Mouse (Mus musculus) hindbrain, embryonic 13.5 days (tissue): ENCODE measurements around the gene Marc2. TPM values are rescaled to one million over a fixed set of nuclear protein-coding genes. Genes with fewer than 3 reads are reported as not detected.

Experiments
- ATAC-seq: fragments of 200-750 bp; cut with Nextera tagmentation; 2 replicates; pipeline ENCODE4 v1.8.0; 2017; ENCODE audit warnings: moderate TSS enrichment; ENCODE audit not compliant: low FRiP score
- H3K27ac ChIP-seq: fragments of 300-500 bp; sonication (generic); 2 replicates; pipeline ENCODE4 v1.5.1; 2015; ENCODE audit warnings: inconsistent platforms, mild to moderate bottlenecking, moderate library complexity
- H3K27me3 ChIP-seq: fragments of 300-500 bp; sonication (generic); 2 replicates; pipeline ENCODE4 v1.6.1; 2015; ENCODE audit warnings: mild to moderate bottlenecking, inconsistent platforms
- H3K36me3 ChIP-seq: fragments of 300-500 bp; sonication (generic); 2 replicates; pipeline ENCODE4 v1.6.1; 2015; ENCODE audit warnings: mild to moderate bottlenecking, inconsistent platforms
- H3K4me1 ChIP-seq: fragments of 300-500 bp; sonication (generic); replicated peaks from 2 replicates; pipeline ENCODE4 v1.6.1; 2015; ENCODE audit warnings: inconsistent platforms
- H3K4me2 ChIP-seq: fragments of 300-500 bp; sonication (generic); 2 replicates; pipeline ENCODE4 v1.6.1; 2015; ENCODE audit warnings: inconsistent platforms, mild to moderate bottlenecking, moderate library complexity
- H3K4me3 ChIP-seq: fragments of 300-500 bp; sonication (generic); 2 replicates; pipeline ENCODE4 v1.5.1; 2015; ENCODE audit warnings: mild to moderate bottlenecking, inconsistent platforms
- H3K9ac ChIP-seq: fragments of 300-500 bp; sonication (generic); 2 replicates; pipeline ENCODE4 v1.6.1; 2015; ENCODE audit warnings: mild to moderate bottlenecking, inconsistent platforms
- H3K9me3 ChIP-seq: fragments of 300-500 bp; sonication (generic); 2 replicates; pipeline ENCODE4 v1.6.1; 2016; ENCODE audit warnings: inconsistent platforms
- WGBS: fragments of 180-500 bp; shearing (Covaris S2); methylation state at CpG from one replicate; pipeline ENCODE4 v1.1.7; 2015; 5-methylcytosine and 5-hydroxymethylcytosine counted together
- polyA plus RNA-seq: library from polyadenylated mRNA; unstranded; fragments of >200 nt; fragmentation: Nextera tagmentation; extraction: Ambion mirVana; gene quantifications from 2 replicates; pipeline ENCODE4 v1.2.1, GENCODE M21; 2015

Gene Marc2
- polyA plus RNA-seq, 1 experiment from 2014 or later: 119 TPM

- Histone ChIP-seq H3K27me3 (0 out of 2 replicates have a peak, but pooled peaks cover 3% of the 10 kb centered on the region), H3K27ac (no peak overlapping the region), H3K4me3 (no peak overlapping the region), H3K9me3 (no peaks in the 10 kb centered on the region), H3K9ac (no peak overlapping the region), H3K4me1 (0 out of 2 replicates have a peak, but pooled peaks cover 5% of the 10 kb centered on the region), H3K36me3 (no peaks in the 10 kb centered on the region), H3K4me2 (no peak overlapping the region)
- WGBS: 95% methylated on average over 1 of the region's 1 CpGs
- no peak for ATAC-seq
Observed at GRCm38 (mm10) chr1:184871506-184871905, 25.3 kb upstream of the Marc2 start.

DNA sequence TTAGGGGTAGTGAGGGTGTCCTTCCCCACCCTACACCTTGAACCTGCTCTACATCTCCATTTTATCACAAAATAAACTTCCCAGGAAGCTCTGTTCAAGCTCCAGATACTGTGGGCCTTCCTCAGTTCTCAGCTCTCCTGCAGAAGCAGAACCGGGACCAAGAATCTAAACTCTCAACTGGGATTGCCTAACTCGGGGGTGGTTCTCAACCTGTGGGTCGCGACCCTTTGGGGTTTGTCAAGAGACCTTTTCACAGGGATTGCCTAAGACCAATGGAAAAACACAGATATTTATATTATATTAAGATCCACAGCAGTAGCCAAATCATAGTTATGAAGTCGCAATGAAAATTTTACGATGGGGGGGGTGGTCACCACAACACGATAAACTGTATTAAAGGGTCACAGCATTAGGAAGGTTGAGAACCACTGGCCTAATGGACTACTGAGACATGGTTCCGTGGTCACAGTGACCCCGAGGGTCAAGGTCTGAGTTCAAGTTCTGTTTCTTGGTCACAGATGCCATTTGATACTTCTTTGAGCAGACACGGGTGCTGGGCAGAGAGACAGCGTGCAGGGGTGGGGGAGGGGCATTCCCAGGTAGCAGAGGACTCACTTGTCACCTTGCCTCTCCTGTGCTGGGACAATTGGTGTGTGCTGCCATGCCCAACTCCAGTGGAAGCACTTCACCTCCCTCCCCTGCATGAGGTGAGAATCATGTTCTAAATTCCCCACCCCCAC lies 24.6 kb upstream of the Marc2 start:
- no peak for ATAC-seq
- H3K4me3 ChIP-seq: no peak overlapping the region
- H3K27ac ChIP-seq: no peak overlapping the region
- H3K9ac ChIP-seq: no peak overlapping the region
- no peaks in the 10 kb centered on the region for H3K9me3 ChIP-seq
- WGBS: 85% methylated on average over 11 of the region's 11 CpGs
- H3K27me3 ChIP-seq: 0 out of 2 replicates have a peak, but pooled peaks cover 3% of the 10 kb centered on the region
- no peak overlapping the region for H3K4me2 ChIP-seq
- H3K4me1 ChIP-seq: 0 out of 2 replicates have a peak, but pooled peaks cover 5% of the 10 kb centered on the region
- no peaks in the 10 kb centered on the region for H3K36me3 ChIP-seq

GRCm38 (mm10) chr1:184869939-184870565 lies 23.8 kb upstream of the Marc2 start:
- no peaks in the 10 kb centered on the region for H3K9me3 ChIP-seq
- ATAC-seq: no peak
- WGBS: 58% methylated on average over 4 of the region's 4 CpGs
- no peak overlapping the region for H3K27ac ChIP-seq
- no peak overlapping the region for H3K4me2 ChIP-seq
- H3K4me1 ChIP-seq: 0 out of 2 replicates have a peak, but pooled peaks cover 5% of the 10 kb centered on the region
- no peaks in the 10 kb centered on the region for H3K36me3 ChIP-seq
- H3K4me3 ChIP-seq: no peak overlapping the region
- H3K9ac ChIP-seq: no peak overlapping the region
- H3K27me3 ChIP-seq: 0 out of 2 replicates have a peak, but pooled peaks cover 3% of the 10 kb centered on the region

DNA sequence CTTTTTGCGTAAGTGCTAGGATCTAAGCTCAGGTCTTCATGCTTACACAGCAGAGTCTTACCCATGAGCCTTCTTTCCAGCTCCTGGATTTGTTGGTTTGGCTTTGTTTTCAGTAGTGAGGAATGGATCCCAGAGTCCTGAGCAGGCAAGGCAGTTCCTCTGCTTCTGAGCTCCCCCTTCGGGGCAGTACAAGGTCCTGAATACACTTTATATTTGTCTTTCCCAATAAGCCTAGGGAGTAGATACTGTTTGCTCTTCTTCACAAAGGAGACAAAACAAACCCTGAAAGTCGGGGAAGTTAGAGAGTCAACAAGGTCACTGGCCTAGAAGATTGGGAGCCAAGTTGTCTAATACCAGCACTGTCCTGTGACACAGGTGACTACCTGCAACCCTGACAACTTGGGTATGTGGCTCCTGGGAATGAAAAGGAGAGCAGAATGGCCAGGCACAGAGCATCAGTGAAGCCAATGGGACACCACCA lies 21.4 kb upstream of the Marc2 start:
- 0 out of 2 replicates have a peak, but pooled peaks cover 6% of the 10 kb centered on the region for H3K27me3 ChIP-seq
- H3K27ac ChIP-seq: no peak overlapping the region
- peaks cover 12% of the 10 kb centered on the region; the same call in 1 of the 2 replicates for H3K4me1 ChIP-seq
- WGBS: 78% methylated on average over 3 of the region's 3 CpGs
- H3K9ac ChIP-seq: no peak overlapping the region
- H3K4me2 ChIP-seq: no peak overlapping the region
- H3K4me3 ChIP-seq: no peak overlapping the region
- H3K9me3 ChIP-seq: no peaks in the 10 kb centered on the region
- no peaks in the 10 kb centered on the region for H3K36me3 ChIP-seq
- no peak for ATAC-seq

- H3K4me3 ChIP-seq: no peak overlapping the region
- no peaks in the 10 kb centered on the region for H3K36me3 ChIP-seq
- peaks cover 12% of the 10 kb centered on the region; the same call in 1 of the 2 replicates for H3K4me1 ChIP-seq
- no peak for ATAC-seq
- no peaks in the 10 kb centered on the region for H3K9me3 ChIP-seq
- no peak overlapping the region for H3K9ac ChIP-seq
- WGBS: 20% methylated on average over 7 of the region's 7 CpGs
- H3K4me2 ChIP-seq: no peak overlapping the region
- H3K27me3 ChIP-seq: 0 out of 2 replicates have a peak, but pooled peaks cover 4% of the 10 kb centered on the region
- H3K27ac ChIP-seq: 0 out of 2 replicates have a peak overlapping the region, but pooled peaks have one; percentile 20
Observed at GRCm38 (mm10) chr1:184864381-184864801, 18.1 kb upstream of the Marc2 start.

- H3K9ac ChIP-seq: no peak overlapping the region
- no peaks in the 10 kb centered on the region for H3K36me3 ChIP-seq
- H3K4me1 ChIP-seq: peaks cover 7% of the 10 kb centered on the region; the same call in 1 of the 2 replicates
- no peaks in the 10 kb centered on the region for H3K9me3 ChIP-seq
- no peak overlapping the region for H3K27ac ChIP-seq
- H3K4me3 ChIP-seq: no peak overlapping the region
- WGBS: 91% methylated on average over 6 of the region's 6 CpGs
- 0 out of 2 replicates have a peak, but pooled peaks cover 4% of the 10 kb centered on the region for H3K27me3 ChIP-seq
- no peak for ATAC-seq
- H3K4me2 ChIP-seq: no peak overlapping the region
Observed at GRCm38 (mm10) chr1:184862636-184863035, 16.4 kb upstream of the Marc2 start.

- Histone ChIP-seq H3K27me3 (0 out of 2 replicates have a peak, but pooled peaks cover 4% of the 10 kb centered on the region), H3K9me3 (no peaks in the 10 kb centered on the region), H3K4me2 (no peak overlapping the region), H3K27ac (no peak overlapping the region), H3K36me3 (no peaks in the 10 kb centered on the region), H3K9ac (no peak overlapping the region), H3K4me3 (no peak overlapping the region), H3K4me1 (peaks cover 7% of the 10 kb centered on the region; the same call in 1 of the 2 replicates)
- ATAC-seq: no peak
- 85% methylated on average over 2 of the region's 2 CpGs for WGBS
Observed at GRCm38 (mm10) chr1:184861551-184861950, 15.3 kb upstream of the Marc2 start.

DNA sequence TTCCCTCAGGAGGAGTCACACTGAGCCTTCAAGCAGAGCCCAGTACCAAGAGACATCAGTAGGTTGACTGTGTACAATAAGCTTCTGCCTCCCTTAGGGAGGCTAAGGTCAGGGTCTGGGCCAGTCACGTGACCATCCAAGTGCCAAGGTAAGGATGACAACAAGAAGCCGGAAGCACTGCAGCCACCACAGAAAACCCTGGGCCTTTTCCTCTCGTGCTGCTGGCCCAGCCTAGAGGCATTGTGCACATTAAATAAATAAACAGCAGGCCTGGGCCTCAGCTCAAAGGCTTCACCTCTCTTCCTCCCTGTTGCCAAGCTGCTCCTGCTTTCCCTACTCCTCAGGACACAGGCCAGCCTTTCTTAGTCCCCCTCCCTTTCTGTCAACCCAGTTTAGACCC lies 14.0 kb upstream of the Marc2 start:
- Histone ChIP-seq H3K36me3 (no peaks in the 10 kb centered on the region), H3K27ac (no peak overlapping the region), H3K4me2 (no peak overlapping the region), H3K4me1 (peaks cover 7% of the 10 kb centered on the region; the same call in 1 of the 2 replicates), H3K4me3 (no peak overlapping the region), H3K27me3 (0 out of 2 replicates have a peak, but pooled peaks cover 4% of the 10 kb centered on the region), H3K9ac (no peak overlapping the region), H3K9me3 (no peaks in the 10 kb centered on the region)
- ATAC-seq: no peak
- 63% methylated on average over 3 of the region's 3 CpGs for WGBS

GRCm38 (mm10) chr1:184858253-184858652 lies 12.0 kb upstream of the Marc2 start:
- Histone ChIP-seq H3K27ac (no peak overlapping the region), H3K36me3 (no peaks in the 10 kb centered on the region), H3K9me3 (no peaks in the 10 kb centered on the region), H3K4me3 (no peak overlapping the region), H3K4me1 (peaks cover 4% of the 10 kb centered on the region; the same call in 1 of the 2 replicates), H3K9ac (no peak overlapping the region), H3K4me2 (no peak overlapping the region), H3K27me3 (no peaks in the 10 kb centered on the region)
- WGBS: 92% methylated on average over 1 of the region's 1 CpGs
- no peak for ATAC-seq

DNA sequence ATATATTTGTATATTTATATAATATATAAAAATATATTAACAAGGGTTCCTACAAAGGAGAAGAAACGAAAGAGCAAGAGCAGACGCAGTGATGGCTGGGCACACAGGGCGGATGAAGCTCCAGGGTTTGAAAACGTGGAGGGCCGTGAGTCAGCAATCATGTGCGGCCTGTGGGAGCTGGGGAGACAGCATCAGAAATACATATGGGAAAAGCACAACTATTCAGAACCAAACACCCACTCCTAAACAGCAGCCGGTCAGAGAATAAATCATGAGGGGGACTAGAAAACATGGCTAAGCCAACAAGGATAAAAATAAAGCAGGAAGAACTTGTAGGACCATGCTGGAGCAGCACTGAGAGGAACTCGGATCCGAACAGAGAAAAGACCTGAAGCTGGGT lies 11.0 kb upstream of the Marc2 start:
- H3K36me3 ChIP-seq: no peaks in the 10 kb centered on the region
- H3K9me3 ChIP-seq: no peaks in the 10 kb centered on the region
- H3K27me3 ChIP-seq: no peaks in the 10 kb centered on the region
- no peak overlapping the region for H3K4me2 ChIP-seq
- H3K4me3 ChIP-seq: no peak overlapping the region
- 93% methylated on average over 9 of the region's 9 CpGs for WGBS
- ATAC-seq: no peak
- H3K4me1 ChIP-seq: peaks cover 7% of the 10 kb centered on the region
- no peak overlapping the region for H3K27ac ChIP-seq
- H3K9ac ChIP-seq: no peak overlapping the region

- H3K36me3 ChIP-seq: no peaks in the 10 kb centered on the region
- 0 out of 2 replicates have a peak overlapping the region, but pooled peaks have one; percentile 30 for H3K27ac ChIP-seq
- H3K9ac ChIP-seq: no peak overlapping the region
- no peak overlapping the region for H3K4me2 ChIP-seq
- ATAC-seq: no peak
- no peak overlapping the region for H3K4me3 ChIP-seq
- 68% methylated on average over 3 of the region's 3 CpGs for WGBS
- H3K27me3 ChIP-seq: peaks cover 19% of the 10 kb centered on the region; the same call in 1 of the 2 replicates
- H3K9me3 ChIP-seq: no peaks in the 10 kb centered on the region
- peaks cover 14% of the 10 kb centered on the region for H3K4me1 ChIP-seq
Observed at GRCm38 (mm10) chr1:184853922-184854321, 7.7 kb upstream of the Marc2 start.

DNA sequence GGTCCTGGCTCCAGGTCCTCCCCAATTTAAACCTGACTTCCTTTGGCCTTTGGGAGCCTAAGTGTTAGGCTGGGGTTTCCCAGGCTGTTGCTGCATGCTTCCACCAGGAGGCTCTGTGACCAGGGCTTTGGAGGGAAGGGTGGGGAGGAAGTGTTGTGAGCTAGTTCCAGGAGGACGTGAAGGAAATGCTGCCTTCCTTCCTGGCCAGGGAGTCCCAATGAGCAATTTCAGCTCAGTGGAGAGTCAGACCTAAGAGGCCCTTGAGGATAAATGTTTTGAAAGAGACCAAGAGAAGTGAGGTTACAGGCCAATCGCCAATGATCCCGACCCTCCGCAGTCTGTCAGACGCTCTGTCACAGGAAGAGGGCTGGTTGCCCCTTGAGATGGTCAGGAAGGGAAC lies 7.1 kb upstream of the Marc2 start:
- Histone ChIP-seq H3K27ac (0 out of 2 replicates have a peak overlapping the region, but pooled peaks have one; percentile 30), H3K27me3 (peaks cover 24% of the 10 kb centered on the region; the same call in 1 of the 2 replicates), H3K4me2 (peak overlapping the region; percentile 36), H3K4me3 (no peak overlapping the region), H3K9me3 (no peaks in the 10 kb centered on the region), H3K4me1 (peaks cover 14% of the 10 kb centered on the region), H3K36me3 (no peaks in the 10 kb centered on the region), H3K9ac (no peak overlapping the region)
- 0 out of 2 replicates have a peak, but pooled peaks have one; percentile 31 for ATAC-seq
- 26% methylated on average over 5 of the region's 5 CpGs for WGBS
